Comparison of ENCODE assay signal across 1 mouse cellular context in the genomic region with DNA sequence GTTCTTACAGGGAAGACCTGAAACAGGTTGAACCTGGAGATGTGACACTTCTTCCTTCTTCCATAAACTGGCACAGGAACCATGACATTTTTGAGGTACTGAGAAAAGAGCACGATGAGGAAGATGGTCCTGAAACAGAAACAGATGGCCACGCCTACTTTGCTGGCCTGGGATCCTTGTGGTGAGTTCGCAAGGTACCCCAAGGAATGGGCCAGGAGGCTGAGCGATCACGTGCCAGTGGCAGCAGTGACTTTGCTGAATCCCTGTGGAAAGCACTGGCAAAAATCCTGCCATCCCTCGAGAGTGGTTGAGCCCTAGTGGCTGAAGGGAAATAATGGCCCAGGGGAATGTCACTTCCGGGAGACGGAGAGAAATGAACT.
TF ChIP-seq lines count a peak whose summit lies in the region.

No protein-coding gene starts in this region.

TF ChIP-seq in CH12.LX, 34 proteins besides CTCF, POLR2A, EP300 and RAD21 (continued from another document):
- TF ChIP-seq JUN (IDR thresholded peaks at IDR 0.05; ENCODE audit: insufficient read depth, low read depth, low read length) (no peak), KAT2A (IDR thresholded peaks at IDR 0.05; ENCODE audit: insufficient replicate concordance, low read length) (no peak), USF2 (conservative IDR thresholded peaks at IDR 0.05; ENCODE audit: low read depth, low read length) (no peak), ZMIZ1 (IDR thresholded peaks at IDR 0.05; ENCODE audit: low read depth, low read length) (no peak), MAX (IDR thresholded peaks at IDR 0.05; ENCODE audit: low read length) (no peak), PAX5 (IDR thresholded peaks at IDR 0.05; ENCODE audit: low read length) (no peak), UBTF (IDR thresholded peaks at IDR 0.05; ENCODE audit: low read depth, low read length) (no peak)
